Mouse (Mus musculus): ENCODE measurements around the gene 1700012B09Rik. TPM values are rescaled to one million over a fixed set of nuclear protein-coding genes. Genes with fewer than 3 reads are reported as not detected.
A peak's percentile ranks its signal among the peaks of the same experiment; 100 is the strongest.

1700012B09Rik gene
- polyA plus RNA-seq (2021), result not detected

DNA sequence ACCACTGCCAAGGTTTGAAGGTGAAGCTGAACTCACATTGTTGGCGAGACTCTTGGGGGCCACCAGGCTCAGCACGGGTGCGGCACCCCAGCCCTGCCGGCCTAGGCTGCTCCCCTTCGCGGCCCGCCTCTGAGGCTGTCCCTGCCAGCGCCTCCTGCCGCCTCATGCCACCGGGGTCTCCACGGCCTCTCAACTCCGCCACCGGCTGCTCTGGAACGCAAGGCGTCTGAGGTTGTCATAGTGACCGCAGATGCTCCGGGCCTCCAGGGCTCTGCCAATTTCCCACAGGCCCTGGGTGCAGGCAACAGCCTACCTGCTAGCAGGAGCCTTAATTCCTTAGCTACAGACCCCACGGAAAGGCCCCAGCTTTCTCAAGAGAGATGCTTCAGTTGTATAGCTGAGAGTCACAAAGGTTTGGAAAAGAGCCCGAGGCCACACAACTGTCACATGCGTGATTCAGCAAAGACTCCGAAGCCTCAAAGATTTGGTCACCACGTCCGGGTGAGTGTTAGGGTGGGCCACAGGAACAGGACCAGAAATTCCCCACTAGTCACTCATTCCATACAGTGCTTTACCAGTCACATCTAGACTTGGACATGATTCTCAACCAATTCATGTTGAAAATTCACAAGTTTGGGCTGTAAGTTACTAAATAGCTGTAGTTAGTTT lies at the start of gene 1700012B09Rik:
TSS of gene 1700012B09Rik (minus strand) at position 228 of the 669 bp plus-strand sequence.
- DNase-seq (ENCODE audit: low read depth, low spot score) (no peak), ATAC-seq (no peak)
- POLR2A ChIA-PET, result no interaction called here
- in situ Hi-C loops (cut with MboI; ENCODE audit: low pct_unique_long_range_greater_than_20kb), result loop anchor here (5.0 kb wide), 1 partner anchor 246 kb away; no protein-coding TSS in a partner anchor
- no peak for TF ChIP-seq CTCF (IDR thresholded peaks at IDR 0.05)
- CTCF ChIA-PET, result interaction anchor here (3.9 kb wide), 1 partner anchor 244 kb away, joined by 32 read pairs; no protein-coding TSS in a partner anchor
- H3K27me3 ChIP-seq, result peaks cover 43% of the 10 kb centered on the region

DNA sequence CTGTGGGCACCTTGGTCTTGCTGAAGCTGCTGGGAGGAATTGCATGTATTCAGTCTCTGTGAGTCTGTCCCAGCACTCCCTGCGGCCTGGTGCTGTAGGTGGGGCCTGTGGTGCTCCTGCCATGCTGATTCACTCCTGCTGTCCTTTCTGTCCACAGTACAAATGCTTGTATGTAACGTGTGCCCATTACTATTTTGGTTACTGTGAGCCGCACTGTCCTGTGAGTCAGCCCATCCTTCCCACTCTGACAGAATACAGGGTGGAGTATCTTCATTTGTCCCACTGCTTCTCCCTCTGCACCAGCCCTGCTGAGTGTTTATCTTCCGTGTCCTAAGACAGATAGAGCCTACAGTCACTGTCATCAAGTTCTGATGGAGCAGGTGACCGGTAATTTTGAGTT lies 39.3 kb upstream of the 1700012B09Rik start:
- POLR2A ChIA-PET, result no interaction called here
- H3K27me3 ChIP-seq, result no peaks in the 10 kb centered on the region
- DNase-seq (ENCODE audit: low read depth, low spot score) (no peak), ATAC-seq (no peak)
- in situ Hi-C loops (cut with MboI; ENCODE audit: low pct_unique_long_range_greater_than_20kb), result no loop called here
- CTCF ChIA-PET, result interaction anchor here (1.6 kb wide), 1 partner anchor 11 kb away, joined by 4 read pairs; no protein-coding TSS in a partner anchor
- no peak for TF ChIP-seq CTCF (IDR thresholded peaks at IDR 0.05)

- H3K27me3 ChIP-seq, result no peaks in the 10 kb centered on the region
- ChIA-PET POLR2A (no interaction called here), CTCF (no interaction called here)
- DNase-seq (ENCODE audit: low read depth, low spot score) (no peak), ATAC-seq (no peak)
- TF ChIP-seq CTCF (IDR thresholded peaks at IDR 0.05), result no peak
- in situ Hi-C loops (cut with MboI; ENCODE audit: low pct_unique_long_range_greater_than_20kb), result no loop called here
Observed at GRCm38 (mm10) chr9:14806786-14807185, 36.0 kb upstream of the 1700012B09Rik start.

DNA sequence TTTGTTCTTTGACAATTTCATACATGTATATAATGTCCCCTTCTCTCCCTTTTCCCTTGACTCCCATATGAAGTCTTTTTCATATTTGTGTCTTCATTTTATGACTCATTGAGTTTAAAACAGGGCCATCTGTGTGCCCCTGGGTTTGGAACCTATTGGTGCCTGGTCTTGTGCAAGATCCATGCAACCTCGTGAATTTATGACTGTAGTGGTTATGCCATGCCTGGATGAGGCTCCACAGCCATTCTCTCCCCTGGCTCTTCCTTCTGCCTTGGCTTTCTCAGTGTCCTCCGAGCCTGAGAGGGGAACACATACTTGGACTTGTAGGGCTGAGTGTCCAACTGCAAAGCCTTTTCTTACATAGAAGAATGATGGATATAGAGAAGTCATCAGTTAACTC lies 34.9 kb upstream of the 1700012B09Rik start:
- no peaks in the 10 kb centered on the region for H3K27me3 ChIP-seq
- POLR2A ChIA-PET, result no interaction called here
- in situ Hi-C loops (cut with MboI; ENCODE audit: low pct_unique_long_range_greater_than_20kb), result no loop called here
- CTCF ChIA-PET, result interaction anchor here (2.6 kb wide), 1 partner anchor 11 kb away, joined by 8 read pairs; no protein-coding TSS in a partner anchor
- no peak for DNase-seq (ENCODE audit: low read depth, low spot score)
- ATAC-seq, result no peak
- TF ChIP-seq CTCF (IDR thresholded peaks at IDR 0.05), result no peak

- no peak for TF ChIP-seq CTCF (IDR thresholded peaks at IDR 0.05)
- in situ Hi-C loops (cut with MboI; ENCODE audit: low pct_unique_long_range_greater_than_20kb), result no loop called here
- ChIA-PET CTCF (no interaction called here), POLR2A (no interaction called here)
- no peak for DNase-seq (ENCODE audit: low read depth, low spot score)
- ATAC-seq, result no peak
- H3K27me3 ChIP-seq, result no peaks in the 10 kb centered on the region
Observed at GRCm38 (mm10) chr9:14787356-14787755, 16.5 kb upstream of the 1700012B09Rik start.

- CTCF ChIA-PET, result no interaction called here
- in situ Hi-C loops (cut with MboI; ENCODE audit: low pct_unique_long_range_greater_than_20kb), result no loop called here
- no peak for TF ChIP-seq CTCF (IDR thresholded peaks at IDR 0.05)
- DNase-seq (ENCODE audit: low read depth, low spot score), result peak; percentile 88
- POLR2A ChIA-PET, result no interaction called here
- peak; percentile 100 for ATAC-seq
- H3K27me3 ChIP-seq, result no peaks in the 10 kb centered on the region
Observed at GRCm38 (mm10) chr9:14784039-14785002, 13.5 kb upstream of the 1700012B09Rik start, which contains the start of the genes Mre11a and Ankrd49. Mre11a (plus strand) TSS chr9:14784654. Ankrd49 (minus strand) TSS chr9:14784856.

GRCm38 (mm10) chr9:14778341-14778740 lies 7.5 kb upstream of the 1700012B09Rik start:
- CTCF ChIA-PET, result no interaction called here
- peaks cover 15% of the 10 kb centered on the region for H3K27me3 ChIP-seq
- POLR2A ChIA-PET, result no interaction called here
- in situ Hi-C loops (cut with MboI; ENCODE audit: low pct_unique_long_range_greater_than_20kb), result no loop called here
- no peak for DNase-seq (ENCODE audit: low read depth, low spot score)
- ATAC-seq, result no peak
- TF ChIP-seq CTCF (IDR thresholded peaks at IDR 0.05), result no peak

- ATAC-seq (no peak), DNase-seq (ENCODE audit: low read depth, low spot score) (no peak)
- H3K27me3 ChIP-seq, result peaks cover 30% of the 10 kb centered on the region
- TF ChIP-seq CTCF (IDR thresholded peaks at IDR 0.05), result peak; percentile 55
- CTCF ChIA-PET, result interaction anchor here (1.1 to 3.9 kb wide), 3 partner anchors 9 to 241 kb away, joined by 4 to 32 read pairs (median 10); no protein-coding TSS in a partner anchor
- POLR2A ChIA-PET, result no interaction called here
- in situ Hi-C loops (cut with MboI; ENCODE audit: low pct_unique_long_range_greater_than_20kb), result loop anchor here (5.0 kb wide), 1 partner anchor 243 kb away; no protein-coding TSS in a partner anchor
Observed at GRCm38 (mm10) chr9:14773813-14774212, 3.0 kb upstream of the 1700012B09Rik start.

- in situ Hi-C loops (cut with MboI; ENCODE audit: low pct_unique_long_range_greater_than_20kb), result loop anchor here (5.0 kb wide), 1 partner anchor 245 kb away; no protein-coding TSS in a partner anchor
- peaks cover 38% of the 10 kb centered on the region for H3K27me3 ChIP-seq
- DNase-seq (ENCODE audit: low read depth, low spot score) (no peak), ATAC-seq (no peak)
- POLR2A ChIA-PET, result no interaction called here
- CTCF ChIA-PET, result interaction anchor here (2.3 to 3.9 kb wide), 2 partner anchors 7 to 243 kb away, joined by 10 to 32 read pairs; no protein-coding TSS in a partner anchor
- no peak for TF ChIP-seq CTCF (IDR thresholded peaks at IDR 0.05)
Observed at GRCm38 (mm10) chr9:14772074-14772473, 1.2 kb upstream of the 1700012B09Rik start.

DNA sequence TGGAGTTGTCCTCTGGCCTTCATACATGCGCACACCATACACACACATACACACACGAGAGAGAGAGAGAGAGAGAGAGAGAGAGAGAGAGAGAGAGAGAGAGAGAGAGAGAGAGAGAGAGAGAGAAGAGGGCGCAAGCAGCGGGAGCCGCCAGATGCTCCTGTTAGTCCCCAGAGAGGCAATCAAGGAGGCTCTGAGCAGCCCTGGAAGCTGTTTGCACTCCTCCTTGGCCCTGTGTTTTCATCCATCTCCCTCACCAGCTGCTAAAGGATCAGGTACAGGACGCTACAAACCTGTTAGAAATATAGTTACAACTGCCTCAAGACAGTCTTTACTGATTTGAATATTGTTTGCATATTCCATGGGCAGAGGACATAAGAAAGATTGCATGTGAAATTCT lies 1.0 kb downstream of the 1700012B09Rik start:
- TF ChIP-seq CTCF (IDR thresholded peaks at IDR 0.05), result no peak
- in situ Hi-C loops (cut with MboI; ENCODE audit: low pct_unique_long_range_greater_than_20kb), result loop anchor here (5.0 kb wide), 1 partner anchor 247 kb away; no protein-coding TSS in a partner anchor
- ATAC-seq, result no peak
- ChIA-PET POLR2A (no interaction called here), CTCF (no interaction called here)
- peaks cover 44% of the 10 kb centered on the region for H3K27me3 ChIP-seq
- DNase-seq (ENCODE audit: low read depth, low spot score), result no peak

Measured in Patski (cell line).